Mouse (Mus musculus) testis, adult 2 months (tissue): ENCODE results near the gene Hpse. TPM values are rescaled to one million over a fixed set of nuclear protein-coding genes. Genes with fewer than 3 reads are reported as not detected.

Source experiments
- H3K27ac ChIP-seq: fragments of 200-500 bp; 2 replicates; pipeline ENCODE4 v1.5.1; 2012; ENCODE audit warnings: low read depth, low read length; ENCODE audit not compliant: control insufficient read depth, insufficient read depth
- H3K27me3 ChIP-seq: fragments of 200-500 bp; 2 replicates; pipeline ENCODE4 v1.6.1; 2012; ENCODE audit warnings: mild to moderate bottlenecking, low read length, moderate library complexity; ENCODE audit not compliant: control insufficient read depth, insufficient read depth
- H3K36me3 ChIP-seq: fragments of 200-500 bp; 2 replicates; pipeline ENCODE4 v1.6.1; 2012; ENCODE audit warnings: mild to moderate bottlenecking, low read length; ENCODE audit not compliant: control insufficient read depth, insufficient read depth
- H3K4me1 ChIP-seq: fragments of 200-500 bp; 2 replicates; pipeline ENCODE4 v1.6.1; 2012; ENCODE audit warnings: low read length; ENCODE audit not compliant: control insufficient read depth, insufficient read depth
- H3K4me3 ChIP-seq: fragments of 200-500 bp; 2 replicates; pipeline ENCODE4 v1.5.1; 2012; ENCODE audit warnings: low read depth, mild to moderate bottlenecking, low read length, moderate library complexity, mixed read lengths; ENCODE audit not compliant: control insufficient read depth
- CTCF ChIP-seq: fragments of 200-500 bp; IDR thresholded peaks from 2 replicates; pipeline ENCODE4 v1.5.1; 2012; ENCODE audit warnings: low read depth, mild to moderate bottlenecking, inconsistent platforms, low read length, moderate library complexity; ENCODE audit not compliant: control insufficient read depth, insufficient read depth, insufficient replicate concordance
- POLR2A ChIP-seq: fragments of 200-500 bp; IDR thresholded peaks from 2 replicates; pipeline ENCODE4 v1.6.1; 2012; ENCODE audit warnings: low read depth, mild to moderate bottlenecking, inconsistent platforms, low read length, moderate library complexity; ENCODE audit not compliant: control insufficient read depth
- polyA plus RNA-seq: library from polyadenylated mRNA; depleted of rRNA; stranded (reverse); fragments of >200 nt; gene quantifications from 2 replicates; pipeline ENCODE4 v1.2.3, GENCODE M21; 2012

The Hpse gene
- polyA plus RNA-seq, 1 experiment, result 2.7 TPM

DNA sequence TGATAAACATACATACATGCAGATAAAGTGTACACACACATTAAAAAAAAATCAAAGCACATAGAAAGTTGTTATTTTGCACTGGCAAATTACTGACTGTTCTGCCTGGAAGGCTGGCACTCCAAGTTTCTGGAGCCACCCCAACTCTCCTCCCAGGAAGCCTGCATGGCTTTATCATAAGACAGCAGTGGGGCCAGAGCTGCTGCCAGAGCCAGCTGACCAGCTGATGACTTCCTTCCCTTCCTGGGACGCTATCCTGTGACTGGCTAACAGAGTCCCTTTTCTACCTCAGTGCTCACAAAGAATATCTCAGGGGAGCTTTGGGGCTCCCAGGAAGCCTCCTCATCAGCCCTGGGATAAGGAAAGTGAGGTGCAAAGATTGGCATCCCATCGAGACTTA is 9.5 kb downstream of the Hpse start:
- no peaks in the 10 kb centered on the region for H3K4me1 ChIP-seq
- no peak for TF ChIP-seq CTCF
- no peak for TF ChIP-seq POLR2A
- no peaks in the 10 kb centered on the region for H3K36me3 ChIP-seq
- no peaks in the 10 kb centered on the region for H3K27me3 ChIP-seq
- no peak overlapping the region for H3K4me3 ChIP-seq
- no peak overlapping the region for H3K27ac ChIP-seq

DNA sequence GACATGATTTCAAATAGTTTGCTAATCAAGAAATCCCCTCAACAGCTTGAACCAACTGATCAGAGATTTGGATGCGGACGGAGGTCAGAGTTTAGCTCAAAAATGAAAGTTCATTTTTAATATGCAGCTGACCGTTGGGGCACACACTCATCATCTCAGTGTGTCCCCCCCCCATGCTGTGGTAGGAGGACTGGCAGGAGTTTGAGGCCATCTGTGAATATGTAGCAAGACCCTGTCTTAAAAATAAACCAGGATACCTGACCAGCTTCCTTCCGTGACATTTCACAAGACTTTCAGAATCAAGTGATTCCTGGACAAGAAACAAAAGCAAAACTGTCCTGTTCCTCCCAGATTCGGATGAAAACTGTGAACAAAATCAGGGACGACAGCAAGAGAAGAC is 10.5 kb downstream of the Hpse start:
- TF ChIP-seq CTCF (no peak), POLR2A (no peak)
- H3K4me3 ChIP-seq, result no peak overlapping the region
- H3K36me3 ChIP-seq, result no peaks in the 10 kb centered on the region
- no peak overlapping the region for H3K27ac ChIP-seq
- no peaks in the 10 kb centered on the region for H3K4me1 ChIP-seq
- no peaks in the 10 kb centered on the region for H3K27me3 ChIP-seq

DNA sequence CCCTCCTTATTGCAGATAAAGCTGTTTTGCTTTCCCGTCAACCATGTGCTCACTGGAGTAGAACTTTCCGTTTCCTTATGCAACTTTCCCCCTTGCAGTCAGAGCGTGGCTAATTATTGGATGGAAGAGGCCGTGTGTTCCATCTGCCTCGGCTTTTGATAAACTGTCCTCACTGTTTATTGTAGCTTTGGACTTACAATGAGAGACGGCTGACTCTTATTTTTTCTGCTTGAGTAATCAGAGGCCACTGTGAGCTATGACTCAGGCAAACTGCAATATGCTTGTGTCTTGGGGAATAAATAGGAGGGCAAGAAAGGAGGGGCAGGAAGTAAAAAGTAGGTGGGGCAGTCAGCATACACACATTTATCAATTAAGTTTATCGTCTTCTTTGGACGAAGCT is 12.8 kb downstream of the Hpse start:
- no peak overlapping the region for H3K4me3 ChIP-seq
- no peaks in the 10 kb centered on the region for H3K36me3 ChIP-seq
- no peak for TF ChIP-seq POLR2A
- TF ChIP-seq CTCF, result no peak
- no peaks in the 10 kb centered on the region for H3K4me1 ChIP-seq
- no peaks in the 10 kb centered on the region for H3K27me3 ChIP-seq
- no peak overlapping the region for H3K27ac ChIP-seq

DNA sequence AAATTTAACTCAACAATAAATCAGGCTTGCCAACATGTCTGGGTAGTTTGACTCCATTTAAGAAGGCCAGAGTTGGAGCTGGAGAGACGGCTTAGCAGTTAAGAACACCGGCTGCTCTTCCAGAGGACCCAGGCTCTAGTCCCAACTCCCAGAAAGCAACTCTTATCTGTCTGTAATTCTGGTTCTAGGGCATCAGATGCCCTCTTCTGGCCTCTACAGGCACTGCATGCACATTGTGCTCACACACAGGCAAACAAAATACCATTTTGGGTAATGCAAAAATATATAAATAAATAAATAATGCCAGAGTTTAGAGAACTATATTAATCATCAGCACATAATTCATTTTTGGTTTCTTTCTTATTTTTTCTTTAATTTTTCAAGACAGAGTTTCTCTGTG is 15.2 kb downstream of the Hpse start:
- Histone ChIP-seq H3K27ac (no peak overlapping the region), H3K4me1 (no peaks in the 10 kb centered on the region), H3K36me3 (no peaks in the 10 kb centered on the region), H3K4me3 (no peak overlapping the region), H3K27me3 (no peaks in the 10 kb centered on the region)
- TF ChIP-seq CTCF, result no peak
- no peak for TF ChIP-seq POLR2A

DNA sequence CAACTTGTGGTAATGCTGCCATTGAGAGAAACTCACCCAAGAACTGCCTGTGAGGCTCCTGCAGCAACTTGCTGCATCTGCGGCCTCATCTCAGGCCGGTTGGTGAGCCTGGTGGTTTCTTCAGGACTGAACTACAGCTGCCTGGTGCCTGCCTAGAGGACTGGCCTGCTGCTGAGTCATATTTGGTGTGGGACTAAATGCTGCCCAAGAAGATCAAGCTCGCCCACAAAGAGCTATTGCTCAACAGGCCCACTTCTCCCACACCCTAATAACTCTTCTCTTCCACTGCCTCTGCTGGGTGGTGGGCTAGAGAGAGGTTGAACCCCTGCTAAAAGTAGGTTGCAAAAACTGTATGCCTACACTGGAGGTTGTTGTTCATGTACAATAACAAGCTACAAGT is 17.2 kb downstream of the Hpse start:
- Histone ChIP-seq H3K27me3 (no peaks in the 10 kb centered on the region), H3K4me1 (0 out of 2 replicates have a peak, but pooled peaks cover 2% of the 10 kb centered on the region), H3K4me3 (no peak overlapping the region), H3K27ac (no peak overlapping the region), H3K36me3 (no peaks in the 10 kb centered on the region)
- no peak for TF ChIP-seq POLR2A
- no peak for TF ChIP-seq CTCF

DNA sequence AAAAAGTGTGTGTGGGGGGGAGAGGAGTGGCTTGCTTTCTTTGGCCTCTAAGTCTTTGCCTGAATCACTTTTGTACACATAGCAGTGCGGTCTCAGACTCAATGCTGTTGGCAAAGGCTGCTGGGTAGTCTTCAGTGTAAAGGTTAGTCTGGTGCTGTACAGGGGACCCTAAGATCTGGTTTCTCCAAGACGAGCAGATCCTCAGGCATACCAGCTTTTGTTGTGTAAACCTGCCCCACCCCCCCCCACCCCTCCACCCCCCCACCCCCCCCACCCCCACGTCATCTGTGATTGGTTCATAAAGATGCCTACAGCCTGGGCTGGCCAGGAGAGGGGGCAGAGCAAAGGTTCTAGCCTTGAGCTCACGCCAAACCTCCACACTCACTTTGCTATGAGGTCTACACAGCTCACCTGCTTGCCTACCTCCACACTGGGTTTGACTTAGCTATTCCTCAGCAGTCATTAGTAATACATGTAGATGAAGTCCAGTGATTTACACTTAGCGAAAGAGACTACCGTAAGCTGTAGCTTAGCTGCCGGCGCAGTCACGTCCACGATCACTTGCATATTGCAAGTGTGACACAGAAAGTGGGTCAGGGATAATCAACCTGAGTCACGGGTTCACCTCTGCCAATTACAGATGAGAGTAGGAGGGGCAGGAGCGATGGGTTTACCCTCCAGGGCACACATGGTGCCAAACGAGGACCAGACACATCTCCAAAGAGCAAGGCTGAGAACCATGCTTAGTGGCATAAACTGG is 18.5 kb downstream of the Hpse start:
- Histone ChIP-seq H3K36me3 (no peaks in the 10 kb centered on the region), H3K4me1 (0 out of 2 replicates have a peak, but pooled peaks cover 2% of the 10 kb centered on the region), H3K27me3 (no peaks in the 10 kb centered on the region), H3K4me3 (no peak overlapping the region), H3K27ac (no peak overlapping the region)
- TF ChIP-seq POLR2A, result no peak
- TF ChIP-seq CTCF, result no peak

DNA sequence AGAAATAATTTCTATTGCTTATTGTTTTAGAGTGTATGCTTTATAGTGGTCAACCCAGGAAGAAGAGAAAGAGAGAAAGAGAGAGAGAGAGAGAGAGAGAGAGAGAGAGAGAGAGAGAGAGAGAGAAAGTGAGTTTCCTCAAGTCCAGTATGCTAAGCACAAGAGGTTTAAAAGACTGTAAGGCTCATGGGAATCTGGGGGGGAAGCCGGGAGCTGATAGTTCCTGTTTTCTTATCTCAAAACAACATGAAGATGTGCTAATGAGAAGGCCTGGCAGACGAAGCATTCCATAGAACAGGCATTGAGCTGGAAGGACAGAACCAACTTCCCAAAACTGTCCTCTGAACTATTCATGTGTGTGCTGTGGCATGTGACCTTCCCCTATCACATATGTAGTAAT is 21.6 kb downstream of the Hpse start:
- no peak overlapping the region for H3K4me3 ChIP-seq
- H3K27ac ChIP-seq, result no peak overlapping the region
- H3K4me1 ChIP-seq, result 0 out of 2 replicates have a peak, but pooled peaks cover 2% of the 10 kb centered on the region
- no peaks in the 10 kb centered on the region for H3K27me3 ChIP-seq
- TF ChIP-seq POLR2A, result no peak
- TF ChIP-seq CTCF, result no peak
- H3K36me3 ChIP-seq, result no peaks in the 10 kb centered on the region

DNA sequence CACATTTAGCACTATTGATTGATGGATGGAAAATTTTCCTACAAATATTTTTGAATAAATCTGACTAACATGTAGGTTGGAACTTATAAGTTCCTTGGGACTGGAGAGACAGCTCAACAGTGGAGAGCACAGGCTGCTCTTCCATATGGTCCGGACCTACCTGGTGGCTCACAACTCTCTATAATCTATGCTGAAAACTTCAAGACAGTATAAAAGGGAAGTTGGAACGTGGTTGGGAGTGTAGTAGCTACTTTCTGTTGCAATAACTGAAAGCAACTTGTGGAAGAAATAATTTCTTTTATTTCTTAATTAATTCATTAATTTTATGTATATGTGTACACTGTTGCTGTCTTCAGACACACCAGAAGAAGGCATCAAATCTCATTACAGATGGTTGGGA is 22.1 kb downstream of the Hpse start:
- H3K27me3 ChIP-seq, result no peaks in the 10 kb centered on the region
- H3K4me1 ChIP-seq, result 0 out of 2 replicates have a peak, but pooled peaks cover 2% of the 10 kb centered on the region
- H3K27ac ChIP-seq, result no peak overlapping the region
- no peak overlapping the region for H3K4me3 ChIP-seq
- no peaks in the 10 kb centered on the region for H3K36me3 ChIP-seq
- TF ChIP-seq CTCF, result no peak
- no peak for TF ChIP-seq POLR2A
